Mouse (Mus musculus): ENCODE data around the gene Ophn1. TPM values are rescaled to one million over a fixed set of nuclear protein-coding genes. Genes with fewer than 3 reads are reported as not detected.

Ophn1 gene
- polyA plus RNA-seq, 2 experiments = 9.8 to 20.0 TPM

DNA sequence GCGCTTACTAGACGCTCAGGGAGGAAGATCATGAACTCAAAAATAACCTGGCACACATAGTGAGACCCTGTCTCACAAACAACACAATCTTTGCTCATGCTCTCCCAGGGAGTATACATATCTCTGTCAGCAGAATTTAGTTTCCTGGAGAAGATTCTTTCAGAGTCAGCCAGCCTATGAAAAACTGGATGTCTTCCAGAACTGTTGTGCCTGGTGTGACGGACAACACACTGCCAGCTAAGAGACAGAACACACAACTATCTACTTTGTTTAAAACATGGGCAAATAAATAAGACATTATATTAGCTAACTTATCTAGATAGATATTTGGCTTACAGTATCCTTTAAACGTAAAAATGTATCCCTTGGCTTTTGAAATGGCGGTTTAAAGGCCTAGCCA is 154.1 kb downstream of the Ophn1 start:
- ATAC-seq (ENCODE audit: low FRiP score, low read depth) (no peak), DNase-seq (ENCODE audit: low spot score) (no peak)
- Histone ChIP-seq H3K27ac (replicated peaks; ENCODE audit: low read depth, low read length) (no peak overlapping the region), H3K4me2 (replicated peaks; ENCODE audit: low read depth, low read length, severe bottlenecking) (no peak overlapping the region), H3K9me3 (ENCODE audit: control insufficient read depth, low read length) (no peaks in the 10 kb centered on the region), H3K4me3 (replicated peaks; ENCODE audit: low read length) (no peak overlapping the region), H3K4me1 (ENCODE audit: control insufficient read depth, insufficient read depth, low read length) (no peaks in the 10 kb centered on the region), H3K36me3 (ENCODE audit: control insufficient read depth, insufficient read depth, low read length) (no peaks in the 10 kb centered on the region), H3K27me3 (ENCODE audit: control insufficient read depth, insufficient read depth, low read length) (no peaks in the 10 kb centered on the region), H3K9ac (ENCODE audit: low read depth, low read length, severe bottlenecking) (no peak overlapping the region)
- no peak for TF ChIP-seq POLR2A (IDR thresholded peaks at IDR 0.05; ENCODE audit: borderline replicate concordance, extremely low read depth, insufficient read depth, insufficient read length)
- 81% methylated on average over 5 of the region's 5 CpGs for WGBS

DNA sequence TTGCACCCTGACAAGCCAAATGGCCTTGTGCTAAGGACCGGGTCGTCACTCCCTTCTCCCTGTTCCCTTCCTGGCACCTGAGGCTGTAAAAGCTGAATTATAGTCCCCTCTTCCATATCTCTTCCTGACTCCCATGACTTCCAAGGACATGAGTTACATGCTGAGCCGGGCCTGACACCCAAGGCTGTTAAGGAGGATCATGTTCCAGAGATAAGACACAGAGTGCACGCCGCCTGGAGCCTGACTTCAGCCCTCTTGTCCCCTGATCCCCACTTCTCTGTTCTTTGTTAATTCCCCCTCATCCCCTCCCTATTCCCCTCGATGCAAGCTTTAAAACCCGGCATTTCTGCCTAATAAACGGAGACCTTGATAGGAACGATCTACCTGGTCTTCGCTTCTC is 167.8 kb downstream of the Ophn1 start:
- no peak overlapping the region for H3K4me2 ChIP-seq (replicated peaks; ENCODE audit: low read depth, low read length, severe bottlenecking)
- H3K4me1 ChIP-seq (ENCODE audit: control insufficient read depth, insufficient read depth, low read length) = no peaks in the 10 kb centered on the region
- H3K27me3 ChIP-seq (ENCODE audit: control insufficient read depth, insufficient read depth, low read length) = no peaks in the 10 kb centered on the region
- no peak for TF ChIP-seq POLR2A (IDR thresholded peaks at IDR 0.05; ENCODE audit: borderline replicate concordance, extremely low read depth, insufficient read depth, insufficient read length)
- H3K9me3 ChIP-seq (ENCODE audit: control insufficient read depth, low read length) = no peaks in the 10 kb centered on the region
- DNase-seq (ENCODE audit: low spot score) (no peak), ATAC-seq (ENCODE audit: low FRiP score, low read depth) (no peak)
- H3K9ac ChIP-seq (ENCODE audit: low read depth, low read length, severe bottlenecking) = no peak overlapping the region
- 60% methylated on average over 10 of the region's 10 CpGs for WGBS
- H3K4me3 ChIP-seq (replicated peaks; ENCODE audit: low read length) = no peak overlapping the region
- H3K36me3 ChIP-seq (ENCODE audit: control insufficient read depth, insufficient read depth, low read length) = no peaks in the 10 kb centered on the region
- no peak overlapping the region for H3K27ac ChIP-seq (replicated peaks; ENCODE audit: low read depth, low read length)

DNA sequence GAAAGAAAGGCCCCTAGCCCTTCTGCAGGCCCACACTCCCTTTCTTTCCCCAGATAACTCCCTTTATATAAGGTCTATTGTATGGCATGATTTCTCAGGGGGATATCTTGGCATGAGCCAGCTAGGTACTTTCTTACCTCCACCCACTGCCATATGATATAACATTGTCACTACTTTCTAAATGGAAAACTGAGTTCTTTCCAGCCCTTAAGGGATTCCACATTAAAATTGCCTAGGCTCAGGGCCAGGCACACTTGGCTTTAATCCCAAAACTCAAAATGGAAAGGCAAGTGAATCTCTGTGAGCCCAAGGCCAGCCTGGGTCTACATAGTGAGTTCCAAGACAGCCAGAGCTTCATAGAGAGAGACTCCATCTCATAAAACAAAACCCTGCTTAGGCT is 183.1 kb downstream of the Ophn1 start:
- DNase-seq (ENCODE audit: low spot score) = peak; percentile 16
- Histone ChIP-seq H3K9me3 (ENCODE audit: control insufficient read depth, low read length) (no peaks in the 10 kb centered on the region), H3K36me3 (ENCODE audit: control insufficient read depth, insufficient read depth, low read length) (no peaks in the 10 kb centered on the region), H3K27me3 (ENCODE audit: control insufficient read depth, insufficient read depth, low read length) (no peaks in the 10 kb centered on the region), H3K4me2 (replicated peaks; ENCODE audit: low read depth, low read length, severe bottlenecking) (no peak overlapping the region), H3K9ac (ENCODE audit: low read depth, low read length, severe bottlenecking) (no peak overlapping the region), H3K4me3 (replicated peaks; ENCODE audit: low read length) (no peak overlapping the region), H3K27ac (replicated peaks; ENCODE audit: low read depth, low read length) (no peak overlapping the region), H3K4me1 (ENCODE audit: control insufficient read depth, insufficient read depth, low read length) (no peaks in the 10 kb centered on the region)
- ATAC-seq (ENCODE audit: low FRiP score, low read depth) = peak; percentile 34; the same call in 1 of the 2 replicates
- TF ChIP-seq POLR2A (IDR thresholded peaks at IDR 0.05; ENCODE audit: borderline replicate concordance, extremely low read depth, insufficient read depth, insufficient read length) = no peak

DNA sequence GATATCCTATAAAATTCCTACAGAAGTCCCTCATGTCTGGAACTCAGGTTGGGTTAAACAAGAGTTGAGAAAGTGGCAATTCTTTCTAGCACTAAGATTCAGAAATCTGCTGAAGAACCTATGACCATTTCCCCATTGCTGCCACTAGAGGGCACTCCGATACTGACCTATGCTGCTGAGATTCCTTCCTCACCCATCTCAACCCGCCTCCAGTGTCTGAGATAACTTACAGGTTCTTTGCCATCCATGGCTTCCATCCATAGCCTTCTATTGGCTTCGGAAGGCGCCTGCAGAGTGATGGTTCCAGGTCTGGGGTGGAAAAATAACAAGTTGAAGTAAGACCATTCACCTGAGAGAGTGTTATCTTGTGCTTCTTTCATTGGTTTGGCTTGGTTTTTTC is 189.2 kb downstream of the Ophn1 start:
- H3K9me3 ChIP-seq (ENCODE audit: control insufficient read depth, low read length) = no peaks in the 10 kb centered on the region
- DNase-seq (ENCODE audit: low spot score) = peak; percentile 71

DNA sequence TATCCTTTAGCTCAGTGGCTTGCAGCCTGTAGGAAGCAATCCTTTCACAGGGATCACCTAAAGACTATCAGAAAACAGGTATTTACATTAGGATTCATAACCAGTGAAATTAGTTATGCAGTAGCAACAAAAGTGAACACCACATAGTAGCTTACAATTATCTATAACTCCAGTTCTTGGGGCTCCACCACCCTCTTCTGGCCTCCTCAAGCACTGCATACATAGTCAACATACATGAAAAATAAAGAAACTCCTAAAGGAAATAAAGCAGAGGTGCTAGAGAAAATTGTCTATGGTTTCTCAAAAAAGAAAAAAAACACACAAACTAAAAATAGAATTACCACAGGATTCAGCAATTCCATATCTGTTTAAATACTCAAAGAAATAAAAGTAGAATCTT is 208.2 kb downstream of the Ophn1 start:
- no peak overlapping the region for H3K27ac ChIP-seq (replicated peaks; ENCODE audit: low read depth, low read length)
- no peak overlapping the region for H3K4me2 ChIP-seq (replicated peaks; ENCODE audit: low read depth, low read length, severe bottlenecking)
- H3K9ac ChIP-seq (ENCODE audit: low read depth, low read length, severe bottlenecking) = no peak overlapping the region
- H3K27me3 ChIP-seq (ENCODE audit: control insufficient read depth, insufficient read depth, low read length) = no peaks in the 10 kb centered on the region
- no peaks in the 10 kb centered on the region for H3K4me1 ChIP-seq (ENCODE audit: control insufficient read depth, insufficient read depth, low read length)
- no peaks in the 10 kb centered on the region for H3K36me3 ChIP-seq (ENCODE audit: control insufficient read depth, insufficient read depth, low read length)
- no peak for TF ChIP-seq POLR2A (IDR thresholded peaks at IDR 0.05; ENCODE audit: borderline replicate concordance, extremely low read depth, insufficient read depth, insufficient read length)
- ATAC-seq (ENCODE audit: low FRiP score, low read depth) (no peak), DNase-seq (ENCODE audit: low spot score) (no peak)
- no peaks in the 10 kb centered on the region for H3K9me3 ChIP-seq (ENCODE audit: control insufficient read depth, low read length)
- H3K4me3 ChIP-seq (replicated peaks; ENCODE audit: low read length) = no peak overlapping the region

More for the DNA sequence above, 189.2 kb downstream of the Ophn1 start:
- Histone ChIP-seq H3K4me2 (replicated peaks; ENCODE audit: low read depth, low read length, severe bottlenecking) (no peak overlapping the region), H3K9ac (ENCODE audit: low read depth, low read length, severe bottlenecking) (no peak overlapping the region), H3K4me3 (replicated peaks; ENCODE audit: low read length) (no peak overlapping the region), H3K36me3 (ENCODE audit: control insufficient read depth, insufficient read depth, low read length) (no peaks in the 10 kb centered on the region), H3K4me1 (ENCODE audit: control insufficient read depth, insufficient read depth, low read length) (no peaks in the 10 kb centered on the region), H3K27ac (replicated peaks; ENCODE audit: low read depth, low read length) (no peak overlapping the region), H3K27me3 (ENCODE audit: control insufficient read depth, insufficient read depth, low read length) (no peaks in the 10 kb centered on the region)
- WGBS = 11% methylated on average over 4 of the region's 4 CpGs
- TF ChIP-seq POLR2A (IDR thresholded peaks at IDR 0.05; ENCODE audit: borderline replicate concordance, extremely low read depth, insufficient read depth, insufficient read length) = no peak
- no peak for ATAC-seq (ENCODE audit: low FRiP score, low read depth)

DNA sequence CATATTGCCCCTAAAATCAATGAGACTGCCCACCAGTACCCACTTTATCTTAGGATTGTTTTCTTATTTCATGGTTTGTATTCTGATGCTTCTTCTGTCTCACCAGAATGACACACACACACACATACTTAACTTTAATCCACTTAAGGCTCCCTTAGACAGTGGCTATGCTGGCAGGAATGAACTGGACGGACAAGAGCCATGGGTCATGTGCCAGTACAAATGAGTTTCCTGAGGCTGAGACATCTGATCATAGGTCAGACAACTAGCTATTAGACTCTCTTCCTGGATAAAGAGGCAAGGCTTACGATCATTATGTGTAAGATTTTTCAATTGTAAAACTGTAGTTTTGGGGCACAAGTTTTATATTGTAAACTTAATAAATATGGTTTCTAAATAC is 209.5 kb downstream of the Ophn1 start:
- Histone ChIP-seq H3K36me3 (ENCODE audit: control insufficient read depth, insufficient read depth, low read length) (no peaks in the 10 kb centered on the region), H3K4me1 (ENCODE audit: control insufficient read depth, insufficient read depth, low read length) (no peaks in the 10 kb centered on the region), H3K4me3 (replicated peaks; ENCODE audit: low read length) (no peak overlapping the region), H3K4me2 (replicated peaks; ENCODE audit: low read depth, low read length, severe bottlenecking) (no peak overlapping the region), H3K27ac (replicated peaks; ENCODE audit: low read depth, low read length) (no peak overlapping the region), H3K9me3 (ENCODE audit: control insufficient read depth, low read length) (no peaks in the 10 kb centered on the region), H3K27me3 (ENCODE audit: control insufficient read depth, insufficient read depth, low read length) (no peaks in the 10 kb centered on the region), H3K9ac (ENCODE audit: low read depth, low read length, severe bottlenecking) (no peak overlapping the region)
- DNase-seq (ENCODE audit: low spot score) (no peak), ATAC-seq (ENCODE audit: low FRiP score, low read depth) (no peak)
- WGBS = 81% methylated on average over 2 of the region's 2 CpGs
- TF ChIP-seq POLR2A (IDR thresholded peaks at IDR 0.05; ENCODE audit: borderline replicate concordance, extremely low read depth, insufficient read depth, insufficient read length) = no peak

All from limb, embryonic 14.5 days (tissue).